Mouse (Mus musculus): ENCODE measurements around the gene Spock2.

DNA sequence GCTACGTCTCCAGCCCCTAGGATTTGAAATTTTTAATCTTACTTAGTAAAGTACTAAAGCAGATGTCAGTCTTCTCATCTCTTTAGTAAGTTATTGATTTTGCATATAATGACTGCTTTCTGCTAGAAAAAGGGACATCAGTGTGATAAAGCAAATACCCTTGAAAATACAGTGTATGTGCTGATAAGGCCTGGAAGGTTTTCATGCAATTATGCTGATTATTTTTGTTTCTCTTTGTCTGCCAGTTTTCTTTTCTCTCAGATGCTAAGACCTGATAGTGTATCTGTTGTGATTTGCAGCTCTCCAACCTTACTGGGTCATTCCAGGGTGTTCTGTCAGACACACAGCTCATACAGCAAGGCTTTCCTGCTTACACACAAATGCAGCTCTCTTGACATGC lies 30.9 kb upstream of the Spock2 start:
- TF ChIP-seq CTCF (IDR thresholded peaks at IDR 0.05; ENCODE audit: borderline replicate concordance, control insufficient read depth, extremely low read depth, insufficient read depth, low read length, poor library complexity) (no peak), POLR2A (IDR thresholded peaks at IDR 0.05; ENCODE audit: control insufficient read depth, extremely low read depth, insufficient read depth, low read length, poor library complexity) (no peak)
